Mouse (Mus musculus) cerebellum, postnatal 4 days (tissue): ENCODE results near the gene Kbtbd6.

ENCODE experiments used
- DNase-seq, 2 experiments: peaks; one replicate each; pipeline ENCODE4 v3.0.0; 2022; ENCODE audit warnings: low spot score in 2 of 2, mixed read lengths in 1 of 2

The Kbtbd6 gene

GRCm38 (mm10) chr14:79481339-79482151 is 29.9 kb downstream of the Kbtbd6 start, which contains the start of gene Wbp4:
Gene Wbp4, minus strand, starts transcription at chr14:79481520.
- DNase-seq: peak; percentile 93 to 97

- no peak for DNase-seq
These were observed 30.6 kb downstream of the Kbtbd6 start for GRCm38 (mm10) chr14:79482251-79482661.

GRCm38 (mm10) chr14:79482747-79483355 is 31.2 kb downstream of the Kbtbd6 start:
- DNase-seq: no peak

GRCm38 (mm10) chr14:79483611-79484120 is 32.0 kb downstream of the Kbtbd6 start:
- DNase-seq: no peak

GRCm38 (mm10) chr14:79486617-79486992 is 35.0 kb downstream of the Kbtbd6 start:
- no peak for DNase-seq

GRCm38 (mm10) chr14:79486993-79487731 is 35.5 kb downstream of the Kbtbd6 start:
- DNase-seq: no peak

- DNase-seq: no peak
These were observed 36.9 kb downstream of the Kbtbd6 start for GRCm38 (mm10) chr14:79488531-79488930.

GRCm38 (mm10) chr14:79489150-79489549 is 37.5 kb downstream of the Kbtbd6 start:
- DNase-seq: no peak

GRCm38 (mm10) chr14:79490246-79490645 is 38.6 kb downstream of the Kbtbd6 start:
- DNase-seq: no peak

- no peak for DNase-seq
These were observed 42.7 kb downstream of the Kbtbd6 start for GRCm38 (mm10) chr14:79494349-79494748.

GRCm38 (mm10) chr14:79499326-79499725 is 47.7 kb downstream of the Kbtbd6 start:
- no peak for DNase-seq

GRCm38 (mm10) chr14:79500756-79501155 is 49.1 kb downstream of the Kbtbd6 start:
- DNase-seq: no peak

GRCm38 (mm10) chr14:79503371-79504075 is 51.9 kb downstream of the Kbtbd6 start:
- DNase-seq: no peak
